Mouse (Mus musculus) MEL (cell line): Measurements from ENCODE around the gene Olfr710. TPM values are rescaled to one million over a fixed set of nuclear protein-coding genes. Genes with fewer than 3 reads are reported as not detected.
"Not testable (repeated sequence)": the region's sequence is repeated elsewhere in the genome, so short reads cannot be mapped to it uniquely, and the experiment has no call there.

Experiments used
- DNase-seq: peaks from one replicate; pipeline ENCODE4 v3.0.0; 2011; ENCODE audit warnings: low read depth, low spot score
- H3K27ac ChIP-seq: 2 replicates; pipeline ENCODE4 v1.5.1; 2012; ENCODE audit warnings: low read depth, mild to moderate bottlenecking, control low read depth, low read length, moderate library complexity; ENCODE audit not compliant: control insufficient read depth
- H3K27me3 ChIP-seq, 2 experiments: fragments of 150-350 bp in 1 of 2; sonication (generic) in 1 of 2; 2 replicates each; pipeline ENCODE4 v1.6.1; 2012; ENCODE audit warnings: low read length in 2 of 2, mild to moderate bottlenecking in 2 of 2, improper control_type of control experiment in 1 of 2, moderate library complexity in 1 of 2; ENCODE audit not compliant: insufficient read depth in 2 of 2, control insufficient read depth in 1 of 2
- H3K36me3 ChIP-seq, 2 experiments: 2 replicates each; pipeline ENCODE4 v1.6.1; 2012 to 2014; ENCODE audit warnings: low read length in 2 of 2, improper control_type of control experiment in 1 of 2, inconsistent platforms in 1 of 2, mild to moderate bottlenecking in 1 of 2; ENCODE audit not compliant: insufficient read depth in 2 of 2, control insufficient read depth in 1 of 2
- H3K4me1 ChIP-seq, 2 experiments: fragments of 150-350 bp in 1 of 2; sonication (generic) in 1 of 2; 2 replicates each; pipeline ENCODE4 v1.6.1; 2012; ENCODE audit warnings: low read length in 2 of 2, improper control_type of control experiment in 1 of 2, mild to moderate bottlenecking in 1 of 2; ENCODE audit not compliant: insufficient read depth in 2 of 2, control insufficient read depth in 1 of 2
- H3K4me3 ChIP-seq, 2 experiments: fragments of 150-350 bp in 1 of 2; sonication (generic) in 1 of 2; 2 replicates each; pipeline ENCODE4 v1.5.1; 2012; ENCODE audit warnings: low read depth in 2 of 2, low read length in 2 of 2, mild to moderate bottlenecking in 2 of 2, moderate library complexity in 2 of 2, control low read depth in 1 of 2, improper control_type of control experiment in 1 of 2; ENCODE audit not compliant: control insufficient read depth in 1 of 2, insufficient read depth in 1 of 2
- H3K79me2 ChIP-seq: 2 replicates; pipeline ENCODE4 v1.6.1; 2012; ENCODE audit warnings: mild to moderate bottlenecking, low read length, moderate library complexity; ENCODE audit not compliant: control insufficient read depth, poor library complexity, insufficient read depth
- H3K9ac ChIP-seq: 2 replicates; pipeline ENCODE4 v1.6.1; 2012; ENCODE audit warnings: low read depth, mild to moderate bottlenecking, control low read depth, low read length, moderate library complexity; ENCODE audit not compliant: control insufficient read depth, poor library complexity, severe bottlenecking
- H3K9me3 ChIP-seq: fragments of 150-350 bp; sonication (generic); replicated peaks from 2 replicates; pipeline ENCODE4 v1.6.1; 2012; ENCODE audit warnings: mild to moderate bottlenecking, low read length, improper control_type of control experiment, moderate library complexity; ENCODE audit not compliant: insufficient read depth
- CHD1 ChIP-seq: IDR thresholded peaks from 2 replicates; pipeline ENCODE4 v1.6.1; 2012; ENCODE audit warnings: low read depth, mild to moderate bottlenecking, inconsistent platforms, low read length, improper control_type of control experiment
- ETS1 ChIP-seq: IDR thresholded peaks from 2 replicates; pipeline ENCODE4 v1.6.1; 2012; ENCODE audit warnings: low read depth, mild to moderate bottlenecking, inconsistent platforms, low read length, improper control_type of control experiment, moderate library complexity
- JUND ChIP-seq: IDR thresholded peaks from 2 replicates; pipeline ENCODE4 v1.6.1; 2011; ENCODE audit warnings: low read depth, mild to moderate bottlenecking, improper control_type of control experiment, low read length
- MAZ ChIP-seq: IDR thresholded peaks from 2 replicates; pipeline ENCODE4 v1.6.1; 2012; ENCODE audit warnings: low read depth, mild to moderate bottlenecking, inconsistent platforms, low read length, improper control_type of control experiment
- NRF1 ChIP-seq: IDR thresholded peaks from 2 replicates; pipeline ENCODE4 v1.6.1; 2014; ENCODE audit warnings: low read depth, mild to moderate bottlenecking, inconsistent platforms, low read length, improper control_type of control experiment, moderate library complexity; ENCODE audit not compliant: poor library complexity, insufficient read depth, severe bottlenecking
- UBTF ChIP-seq: IDR thresholded peaks from 2 replicates; pipeline ENCODE4 v1.6.1; 2012; ENCODE audit warnings: low read depth, mild to moderate bottlenecking, inconsistent platforms, low read length, improper control_type of control experiment, moderate library complexity, borderline replicate concordance; ENCODE audit not compliant: insufficient read depth
- USF1 ChIP-seq: IDR thresholded peaks from 2 replicates; pipeline ENCODE4 v1.6.1; 2014; ENCODE audit warnings: low read depth, mild to moderate bottlenecking, inconsistent platforms, low read length, improper control_type of control experiment, moderate library complexity
- polyA plus RNA-seq, 2 experiments: library from polyadenylated mRNA; stranded (reverse) in 1 of 2; unstranded in 1 of 2; fragments of >175 nt in 1 of 2; fragments of >200 nt in 1 of 2; gene quantifications; 2 replicates each; pipeline versions ENCODE4 v1.2.1 to v1.2.4; 2012; ENCODE audit warnings: low replicate concordance in 2 of 2, low read depth in 1 of 2; ENCODE audit not compliant: insufficient read length in 2 of 2, insufficient read depth in 1 of 2, missing spikeins in 1 of 2
- total RNA-seq: library from RNA; depleted of rRNA; stranded (reverse); fragments of 300-350 nt; gene quantifications from 2 replicates; pipeline ENCODE4 v1.2.3, GENCODE M21; 2012; rRNA removed

Olfr710 gene
- total and polyA plus RNA-seq, 3 experiments, result not detected

DNA sequence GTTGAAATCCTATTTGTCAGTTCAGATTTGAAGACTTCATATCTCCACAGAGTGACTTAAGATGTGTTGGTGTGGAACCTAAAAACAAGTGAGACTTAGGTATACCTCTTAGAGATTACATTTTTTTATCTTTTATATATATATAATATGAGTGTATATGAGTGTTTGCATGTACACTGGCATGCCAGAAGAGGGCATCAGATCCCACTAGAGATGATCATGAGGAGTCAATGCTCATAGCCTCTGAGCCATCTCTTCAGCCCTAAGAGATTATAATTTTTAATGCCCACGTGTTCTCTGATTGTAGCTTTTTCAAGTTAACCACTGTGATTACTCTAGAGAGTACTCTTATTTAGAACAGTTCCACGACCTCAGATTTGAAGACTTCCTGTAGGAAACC is 40.4 kb downstream of the Olfr710 start, which contains the start of gene Olfr1532-ps1:
Gene Olfr1532-ps1 (plus strand): TSS at position 326 of the 400 bp plus-strand sequence.
- no peak for DNase-seq
- H3K9me3 ChIP-seq, result no peaks in the 10 kb centered on the region
- H3K27ac ChIP-seq, result no peak within 1 kb of the TSS
- H3K9ac ChIP-seq, result no peak within 1 kb of the TSS
- H3K36me3 ChIP-seq, result no peaks in the 10 kb centered on the region
- H3K79me2 ChIP-seq, result no peaks in the 10 kb centered on the region
- H3K27me3 ChIP-seq, result no peaks in the 10 kb centered on the region
- TF ChIP-seq USF1 (no peak), NRF1 (no peak), ETS1 (no peak), CHD1 (no peak), JUND (no peak), UBTF (no peak), MAZ (no peak)
- H3K4me3 ChIP-seq, result no peak within 1 kb of the TSS
- no peaks in the 10 kb centered on the region for H3K4me1 ChIP-seq

DNA sequence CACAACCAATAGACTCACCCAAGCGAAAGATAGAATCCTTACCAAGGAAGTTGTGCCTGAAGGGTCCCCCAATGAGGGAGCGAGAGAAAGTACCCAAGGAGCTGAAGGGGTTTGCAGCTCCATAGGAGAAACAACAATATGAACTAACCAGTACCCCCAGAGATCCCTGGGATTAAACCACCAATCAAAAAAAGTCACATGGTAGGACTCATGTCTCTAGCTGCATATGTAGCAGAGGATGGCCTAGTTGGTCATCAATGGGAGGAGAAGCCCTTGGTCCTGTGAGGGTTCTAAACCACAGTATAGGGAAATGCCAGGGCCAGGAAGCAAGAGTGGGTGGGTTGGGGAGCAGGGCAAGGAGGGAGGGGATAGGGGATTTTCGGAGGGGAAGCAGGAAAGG is 47.0 kb downstream of the Olfr710 start, which contains the start of gene Olfr707:
Gene Olfr707 (minus strand): TSS at position 101 of the 400 bp plus-strand sequence.
- not testable (repeated sequence) for H3K4me1 ChIP-seq, DNase-seq, H3K27me3 ChIP-seq, H3K9ac ChIP-seq, H3K4me3 ChIP-seq, H3K79me2 ChIP-seq, H3K36me3 ChIP-seq, H3K27ac ChIP-seq, H3K9me3 ChIP-seq

Other genes starting within 250 kb of the Olfr710 start
- not detected in 2 replicates for gene Olfr695, start 231.9 kb downstream of the Olfr710 start, total RNA-seq
- gene Olfr695, start 231.9 kb downstream of the Olfr710 start, polyA plus RNA-seq, result not detected
- not detected in 2 replicates for gene Olfr697, start 205.9 kb downstream of the Olfr710 start, total RNA-seq
- gene Olfr697, start 205.9 kb downstream of the Olfr710 start, polyA plus RNA-seq, result not detected
- gene Olfr698, start 192.9 kb downstream of the Olfr710 start, total RNA-seq, result not detected in 2 replicates
- not detected for gene Olfr698, start 192.9 kb downstream of the Olfr710 start, polyA plus RNA-seq
- gene Olfr699, start 155.1 kb downstream of the Olfr710 start, total RNA-seq, result not detected in 2 replicates
- not detected for gene Olfr699, start 155.1 kb downstream of the Olfr710 start, polyA plus RNA-seq
- not detected in 2 replicates for gene Olfr700, start 139.5 kb downstream of the Olfr710 start, total RNA-seq
- gene Olfr700, start 139.5 kb downstream of the Olfr710 start, polyA plus RNA-seq, result not detected
- not detected in 2 replicates for gene Olfr701, start 134.2 kb downstream of the Olfr710 start, total RNA-seq
- not detected for gene Olfr701, start 134.2 kb downstream of the Olfr710 start, polyA plus RNA-seq
- gene Olfr702, start 114.4 kb downstream of the Olfr710 start, total RNA-seq, result not detected in 2 replicates
- gene Olfr702, start 114.4 kb downstream of the Olfr710 start, polyA plus RNA-seq, result not detected
- gene Olfr703, start 105.0 kb downstream of the Olfr710 start, total RNA-seq, result not detected in 2 replicates
- not detected for gene Olfr703, start 105.0 kb downstream of the Olfr710 start, polyA plus RNA-seq
- gene Olfr704, start 85.1 kb downstream of the Olfr710 start, total RNA-seq, result not detected in 2 replicates
- gene Olfr704, start 85.1 kb downstream of the Olfr710 start, polyA plus RNA-seq, result not detected
- gene Olfr705, start 71.4 kb downstream of the Olfr710 start, total RNA-seq, result not detected in 2 replicates
- gene Olfr705, start 71.4 kb downstream of the Olfr710 start, polyA plus RNA-seq, result not detected
- gene Olfr706, start 60.1 kb downstream of the Olfr710 start, total RNA-seq, result not detected in 2 replicates
- gene Olfr706, start 60.1 kb downstream of the Olfr710 start, polyA plus RNA-seq, result not detected
- not detected in 2 replicates for gene Olfr707, start 47.1 kb downstream of the Olfr710 start, total RNA-seq
- not detected for gene Olfr707, start 47.1 kb downstream of the Olfr710 start, polyA plus RNA-seq
- gene Olfr1532-ps1, start 40.3 kb downstream of the Olfr710 start, total RNA-seq, result not detected in 2 replicates
- gene Olfr1532-ps1, start 40.3 kb downstream of the Olfr710 start, polyA plus RNA-seq, result not detected
- gene Olfr709-ps1, start 16.1 kb downstream of the Olfr710 start, total RNA-seq, result not detected in 2 replicates
- not detected for gene Olfr709-ps1, start 16.1 kb downstream of the Olfr710 start, polyA plus RNA-seq
- gene Olfr6, start 15.6 kb upstream of the Olfr710 start, total RNA-seq, result not detected in 2 replicates
- not detected for gene Olfr6, start 15.6 kb upstream of the Olfr710 start, polyA plus RNA-seq
- not detected in 2 replicates for gene Olfr711, start 27.1 kb upstream of the Olfr710 start, total RNA-seq
- gene Olfr711, start 27.1 kb upstream of the Olfr710 start, polyA plus RNA-seq, result not detected
- gene Olfr2, start 57.8 kb upstream of the Olfr710 start, total RNA-seq, result not detected in 2 replicates
- not detected for gene Olfr2, start 57.8 kb upstream of the Olfr710 start, polyA plus RNA-seq
- gene Olfr713, start 82.9 kb upstream of the Olfr710 start, total RNA-seq, result not detected in 2 replicates
- not detected for gene Olfr713, start 82.9 kb upstream of the Olfr710 start, polyA plus RNA-seq
- not detected in 2 replicates for gene Olfr714, start 122.7 kb upstream of the Olfr710 start, total RNA-seq
- gene Olfr714, start 122.7 kb upstream of the Olfr710 start, polyA plus RNA-seq, result not detected
- not detected in 2 replicates for gene Olfr17, start 144.9 kb upstream of the Olfr710 start, total RNA-seq
- not detected for gene Olfr17, start 144.9 kb upstream of the Olfr710 start, polyA plus RNA-seq
- not detected in 2 replicates for gene Olfr715b, start 162.1 kb upstream of the Olfr710 start, total RNA-seq
- gene Olfr715b, start 162.1 kb upstream of the Olfr710 start, polyA plus RNA-seq, result not detected
- not detected in 2 replicates for gene Olfr715, start 182.8 kb upstream of the Olfr710 start, total RNA-seq
- gene Olfr715, start 182.8 kb upstream of the Olfr710 start, polyA plus RNA-seq, result not detected
- not detected in 2 replicates for gene Olfr716, start 190.0 kb upstream of the Olfr710 start, total RNA-seq
- not detected for gene Olfr716, start 190.0 kb upstream of the Olfr710 start, polyA plus RNA-seq
- not detected in 2 replicates for gene Nlrp14, start 218.7 kb upstream of the Olfr710 start, total RNA-seq
- not detected for gene Nlrp14, start 218.7 kb upstream of the Olfr710 start, polyA plus RNA-seq